Mouse (Mus musculus) lung, adult 10 weeks (tissue): Measurements from ENCODE around the gene Tas2r140. TPM values are rescaled to one million over a fixed set of nuclear protein-coding genes. Genes with fewer than 3 reads are reported as not detected.

Experiments used
- polyA plus RNA-seq: library from polyadenylated mRNA; stranded (reverse); fragments of 350-450 nt; fragmentation: Illumina TruSeq; extraction: RNeasy Lipid Tissue Mini Kit (QIAGEN cat#74804); gene quantifications from one replicate; pipeline ENCODE4 v1.2.3, GENCODE M21; 2014; ENCODE audit warnings: low read depth, low replicate concordance; ENCODE audit not compliant: insufficient read depth

Gene Tas2r140
- polyA plus RNA-seq, result not detected

GRCm38 (mm10) chr6:133055716-133056115, at the start of gene Tas2r140:
TSS of gene Tas2r140 (minus strand) at chr6:133055816.

GRCm38 (mm10) chr6:133104609-133104921, 48.9 kb upstream of the Tas2r140 start, which contains the start of gene Smim10l1:
TSS of gene Smim10l1 (plus strand) at chr6:133104909.

GRCm38 (mm10) chr6:133037001-133037400, 18.6 kb downstream of the Tas2r140 start, which contains the start of gene Tas2r103:
TSS of gene Tas2r103 (minus strand) at chr6:133037101.

Other genes starting within 250 kb of the Tas2r140 start
- not detected for gene Tas2r123, start 208.7 kb downstream of the Tas2r140 start, polyA plus RNA-seq
- not detected for gene Tas2r116, start 200.4 kb downstream of the Tas2r140 start, polyA plus RNA-seq
- not detected for gene Tas2r110, start 187.8 kb downstream of the Tas2r140 start, polyA plus RNA-seq
- gene Tas2r113, start 162.8 kb downstream of the Tas2r140 start, polyA plus RNA-seq, result not detected
- not detected for gene Tas2r125, start 146.2 kb downstream of the Tas2r140 start, polyA plus RNA-seq
- gene Tas2r129, start 104.7 kb downstream of the Tas2r140 start, polyA plus RNA-seq, result not detected
- gene Tas2r131, start 97.9 kb downstream of the Tas2r140 start, polyA plus RNA-seq, result not detected
- not detected for gene Tas2r109, start 74.9 kb downstream of the Tas2r140 start, polyA plus RNA-seq
- gene Tas2r103, start 18.7 kb downstream of the Tas2r140 start, polyA plus RNA-seq, result not detected
- gene Smim10l1, start 49.1 kb upstream of the Tas2r140 start, polyA plus RNA-seq, result 45.0 TPM
- gene 5530400C23Rik, start 236.4 kb upstream of the Tas2r140 start, polyA plus RNA-seq, result not detected